In the genomic region with DNA sequence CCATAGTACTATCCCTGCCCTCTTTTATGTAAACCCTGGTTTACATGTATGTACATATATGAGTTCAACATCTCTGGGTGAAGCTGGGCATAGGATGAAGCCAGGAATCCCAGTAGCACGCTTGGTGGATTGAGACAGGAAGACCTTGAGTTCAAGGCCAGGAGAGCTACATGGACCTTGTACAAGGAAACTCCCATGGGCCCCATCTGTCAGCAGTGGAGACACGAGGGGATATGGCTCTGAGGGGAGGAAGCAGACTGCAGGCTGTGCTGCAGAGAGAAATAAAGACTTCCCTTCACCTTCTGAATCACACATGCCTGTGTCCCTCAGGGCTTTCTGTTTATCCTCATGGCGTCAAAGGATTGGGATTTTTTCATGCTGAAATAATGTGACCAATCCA, we compare ENCODE assay signal across 23 mouse cellular contexts. TPM values are rescaled to one million over a fixed set of nuclear protein-coding genes. Genes with fewer than 3 reads are reported as not detected.
"Had no signal": no experiment of that assay in that cellular context is flagged by ENCODE, and none has a peak within 500 bp of the region (broad histone marks: within the 10 kb centered on the region; RNA-seq: fewer than 3 reads in every experiment).

No protein-coding gene starts in this region.

RNA-seq across cellular contexts. Expression of a gene that starts 1.9 kb away (rescaled TPM):
- total RNA-seq: granulocyte monocyte progenitor cell, adult 5-6 weeks; heart, postnatal 36 days; hematopoietic stem cell, adult 5-6 weeks; hindbrain, postnatal 0 days; layer of hippocampus, adult 2 months; layer of hippocampus, postnatal 10 days; layer of hippocampus, postnatal 25 days; left cerebral cortex, adult 2 months; left cerebral cortex, postnatal 14 days; left cerebral cortex, postnatal 36 days had no signal
- polyA plus RNA-seq: frontal cortex, adult 2 months; heart, embryonic 11.5 days; heart, embryonic 13.5 days; hindbrain, embryonic 11.5 days; hindbrain, embryonic 15.5 days; intestine, embryonic 14.5 days; limb, embryonic 10.5 days; limb, embryonic 12.5 days had no signal

RNA-seq across cellular contexts. Expression of a gene that starts 30.3 kb away (rescaled TPM):
- total RNA-seq: gastrocnemius, adult 2 months; gastrocnemius, postnatal 25 days; granulocyte monocyte progenitor cell, adult 5-6 weeks; heart, adult 2 months; heart, postnatal 14 days; heart, postnatal 36 days; hematopoietic stem cell, adult 5-6 weeks; hindbrain, postnatal 0 days; layer of hippocampus, adult 2 months; layer of hippocampus, postnatal 10 days; layer of hippocampus, postnatal 25 days; left cerebral cortex, adult 2 months; left cerebral cortex, postnatal 14 days; left cerebral cortex, postnatal 36 days had no signal
- polyA plus RNA-seq: frontal cortex, adult 2 months; heart, adult 2 months; hindbrain, embryonic 11.5 days; hindbrain, embryonic 13.5 days; intestine, embryonic 14.5 days; limb, embryonic 10.5 days had no signal
